Mouse (Mus musculus) right cerebral cortex, postnatal 4 days (tissue): ENCODE results near the gene Myo10.

ENCODE experiments used
- DNase-seq: peaks from one replicate; pipeline ENCODE4 v3.0.0-alpha.2; 2022

The Myo10 gene

DNA sequence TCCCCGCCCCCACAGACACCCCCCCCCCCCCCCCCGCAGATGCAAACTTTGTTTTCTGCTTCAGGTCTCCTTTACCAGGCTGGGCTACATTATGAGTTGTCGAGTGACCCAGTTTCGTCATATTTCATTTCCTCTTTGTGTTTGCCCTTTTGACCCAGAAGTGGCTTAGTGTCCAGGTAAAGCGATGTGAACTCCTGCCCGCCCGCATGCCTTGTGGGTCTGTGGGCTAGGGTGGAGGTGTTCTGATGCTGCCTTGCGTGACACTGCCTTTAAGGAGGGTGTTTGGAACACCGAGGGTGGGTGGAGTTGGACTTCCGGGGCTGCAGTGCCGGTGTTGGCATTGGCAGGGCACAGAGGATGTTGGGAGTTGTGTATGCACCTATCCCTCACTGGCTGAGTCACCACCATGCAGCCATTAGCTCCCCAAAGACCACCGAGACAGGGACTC lies 236.3 kb downstream of the Myo10 start:
- no peak for DNase-seq

- no peak for DNase-seq
These were observed 237.1 kb downstream of the Myo10 start for GRCm38 (mm10) chr15:25859469-25859868.

- DNase-seq, result no peak
These were observed 239.6 kb downstream of the Myo10 start for GRCm38 (mm10) chr15:25861900-25862299.
